Comparison of ENCODE assay signal across 8 mouse cellular contexts in the genomic region with DNA sequence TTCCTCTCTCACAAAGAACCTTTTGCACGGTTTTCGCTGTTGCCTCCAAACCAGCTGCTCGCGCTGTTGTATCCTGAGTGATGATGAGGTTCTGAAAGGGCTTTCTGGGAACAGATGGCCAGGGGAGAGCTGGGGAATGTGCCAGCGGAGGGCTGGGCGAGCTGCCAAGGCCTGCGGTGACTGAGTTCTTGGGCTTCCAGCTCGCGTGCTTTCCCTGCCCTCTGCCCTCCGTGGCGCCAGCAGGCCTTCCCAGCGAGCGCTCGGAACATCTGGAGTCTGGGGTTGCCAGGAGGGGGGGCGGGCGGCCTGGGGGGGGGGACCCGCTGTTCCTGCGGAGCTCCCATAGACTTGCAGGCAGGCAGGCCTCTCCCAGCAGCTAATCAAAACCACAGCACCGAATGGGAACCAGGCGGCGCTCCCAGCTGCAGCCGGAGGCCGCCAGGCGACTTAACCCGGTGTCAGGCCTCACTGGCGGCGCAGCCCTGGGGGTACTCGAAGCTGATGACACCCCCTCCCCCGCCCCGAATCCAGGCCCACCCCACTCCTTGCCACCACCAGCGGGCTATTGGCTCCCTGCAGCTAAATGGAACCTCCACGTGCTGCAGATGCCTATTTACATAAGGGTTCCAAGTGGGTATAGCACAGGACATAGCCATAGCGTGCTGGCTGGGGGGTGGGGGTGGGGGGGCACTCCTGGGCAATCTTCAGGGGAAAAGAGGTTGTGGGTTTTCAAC. TPM values are rescaled to one million over a fixed set of nuclear protein-coding genes. Genes with fewer than 3 reads are reported as not detected.
A peak's percentile ranks its signal among the peaks of the same experiment; 100 is the strongest.
DNase-seq lines count a peak whose midpoint lies in the region; ATAC-seq and TF ChIP-seq lines count a peak whose summit lies in the region.

No protein-coding gene starts in this region.

- H3K79me2 ChIP-seq in heart, adult 2 months (replicated peaks; ENCODE audit: control insufficient read depth, insufficient read depth, low read length) = no peaks in the 10 kb centered on the region

- peak; percentile 90 for ATAC-seq in embryonic facial prominence, embryonic 12.5 days (ENCODE audit: insufficient number of reproducible peaks, insufficient read depth, low FRiP score, low TSS enrichment)
- ATAC-seq in midbrain, embryonic 12.5 days (ENCODE audit: low FRiP score, low read depth) = peak; percentile 91

- H3K27me3 ChIP-seq in embryonic facial prominence, embryonic 12.5 days = 0 out of 2 replicates have a peak, but pooled peaks cover 2% of the 10 kb centered on the region
- H3K27me3 ChIP-seq in heart, adult 2 months (ENCODE audit: control insufficient read depth, insufficient read depth, low read length) = no peaks in the 10 kb centered on the region
- H3K27me3 ChIP-seq in kidney, adult 2 months (replicated peaks; ENCODE audit: control insufficient read depth, insufficient read depth, low read length) = no peaks in the 10 kb centered on the region
- H3K27me3 ChIP-seq in midbrain, embryonic 12.5 days = peaks cover 72% of the 10 kb centered on the region

- H3K4me2 ChIP-seq in embryonic facial prominence, embryonic 12.5 days (replicated peaks) = peak overlapping the region; percentile 44
- H3K4me2 ChIP-seq in midbrain, embryonic 12.5 days (replicated peaks) = peak overlapping the region; percentile 50

- H3K4me1 ChIP-seq in embryonic facial prominence, embryonic 12.5 days = peaks cover 78% of the 10 kb centered on the region
- H3K4me1 ChIP-seq in heart, adult 2 months (ENCODE audit: control insufficient read depth, insufficient read depth, low read length) = peaks cover 32% of the 10 kb centered on the region
- peaks cover 14% of the 10 kb centered on the region for H3K4me1 ChIP-seq in kidney, adult 2 months (ENCODE audit: control insufficient read depth, insufficient read depth, low read length)
- H3K4me1 ChIP-seq in midbrain, embryonic 12.5 days = peaks cover 79% of the 10 kb centered on the region

- peak overlapping the region; percentile 89 for H3K27ac ChIP-seq in embryonic facial prominence, embryonic 12.5 days
- peak overlapping the region; percentile 88 for H3K27ac ChIP-seq in heart, adult 2 months
- no peak overlapping the region for H3K27ac ChIP-seq in kidney, adult 2 months (ENCODE audit: insufficient read depth, low read depth, low read length)
- H3K27ac ChIP-seq in midbrain, embryonic 12.5 days (replicated peaks) = peak overlapping the region; percentile 85

- peak; percentile 39; the same call in 1 of the 2 replicates for TF ChIP-seq POLR2A in heart, adult 2 months (IDR thresholded peaks at IDR 0.05; ENCODE audit: insufficient read depth, low read depth, low read length)
- TF ChIP-seq POLR2A in kidney, adult 2 months (IDR thresholded peaks at IDR 0.05; ENCODE audit: low read depth, low read length) = no peak

- peak overlapping the region; percentile 1; the same call in 1 of the 2 replicates for H3K4me3 ChIP-seq in embryonic facial prominence, embryonic 12.5 days
- H3K4me3 ChIP-seq in heart, adult 2 months = peak overlapping the region; percentile 24; the same call in 1 of the 2 replicates
- no peak overlapping the region for H3K4me3 ChIP-seq in kidney, adult 2 months (ENCODE audit: insufficient read depth, low read depth, low read length)
- H3K4me3 ChIP-seq in midbrain, embryonic 12.5 days = peak overlapping the region; percentile 17; the same call in 1 of the 2 replicates

- no peaks in the 10 kb centered on the region for H3K9me3 ChIP-seq in embryonic facial prominence, embryonic 12.5 days
- H3K9me3 ChIP-seq in midbrain, embryonic 12.5 days = no peaks in the 10 kb centered on the region

- 0 out of 2 replicates have a peak overlapping the region, but pooled peaks have one; percentile 20 for H3K9ac ChIP-seq in embryonic facial prominence, embryonic 12.5 days
- H3K9ac ChIP-seq in heart, adult 2 months (ENCODE audit: low read depth, low read length) = peak overlapping the region; percentile 29; the same call in 1 of the 2 replicates
- peak overlapping the region; percentile 38; the same call in 1 of the 2 replicates for H3K9ac ChIP-seq in midbrain, embryonic 12.5 days (replicated peaks)

- peak; percentile 99 for DNase-seq in adrenal gland, postnatal 10 days
- peak; percentile 99 for DNase-seq in heart, adult 2 months
- peak; percentile 99 for DNase-seq in kidney, adult 2 months
- peak; percentile 98 for DNase-seq in left cerebral cortex, postnatal 4 days
- peak; percentile 9 for DNase-seq in spleen, adult 12 weeks (ENCODE audit: low spot score)
- DNase-seq in B cell, adult 2 months = no peak

- TF ChIP-seq CTCF in heart, adult 2 months (IDR thresholded peaks at IDR 0.05) = peak; percentile 67
- 0 out of 2 replicates have a peak, but pooled peaks have one; percentile 13 for TF ChIP-seq CTCF in kidney, adult 2 months (conservative IDR thresholded peaks at IDR 0.05; ENCODE audit: insufficient read depth, insufficient read length, low read depth, low read length)

- WGBS in embryonic facial prominence, embryonic 12.5 days = 1% methylated on average over 32 of the region's 33 CpGs
- WGBS in heart, adult 2 months = under 1% methylated on average over 33 of the region's 33 CpGs
- 1% methylated on average over 26 of the region's 33 CpGs for whole genome bisulfite sequencing in kidney, adult 2 months
- 2% methylated on average over 32 of the region's 33 CpGs for WGBS in midbrain, embryonic 12.5 days

- intact Hi-C loops in heart, adult 2 months (cut with DNase I) = loop anchor here (1.0 to 2.0 kb wide), 4 partner anchors 16 to 44 kb away; no protein-coding TSS in a partner anchor
- intact Hi-C loops in left cerebral cortex, postnatal 4 days (cut with DNase I) = no loop called here

- peak; percentile 99 for TF ChIP-seq EP300 in heart, adult 2 months (IDR thresholded peaks at IDR 0.05; ENCODE audit: insufficient read depth, low read depth, low read length)

- H3K36me3 ChIP-seq in embryonic facial prominence, embryonic 12.5 days = no peaks in the 10 kb centered on the region
- H3K36me3 ChIP-seq in heart, adult 2 months (ENCODE audit: control insufficient read depth, insufficient read depth, low read length) = peaks cover 12% of the 10 kb centered on the region
- no peaks in the 10 kb centered on the region for H3K36me3 ChIP-seq in kidney, adult 2 months (ENCODE audit: control insufficient read depth, insufficient read depth, low read length)
- no peaks in the 10 kb centered on the region for H3K36me3 ChIP-seq in midbrain, embryonic 12.5 days

RNA-seq across cellular contexts. Expression of a gene that starts 18.5 kb away (rescaled TPM):
- total RNA-seq in adrenal gland, postnatal 10 days (2021) = 1 to 10 TPM; 7.0 to 7.9 TPM
- 16.4 and 18.6 TPM in 2 replicates for polyA plus RNA-seq in embryonic facial prominence, embryonic 12.5 days (2016; fragmentation: Nextera tagmentation; extraction: Ambion mirVana)
- total RNA-seq in heart, adult 2 months (2021) = 10 to 100 TPM; 11.0 to 13.5 TPM
- polyA plus RNA-seq in heart, adult 2 months (2012; rRNA removed) = 9.3 and 12.7 TPM in 2 replicates
- 7.7 and 10.1 TPM in 2 replicates for polyA plus RNA-seq in kidney, adult 2 months (2012; rRNA removed)
- total RNA-seq in left cerebral cortex, postnatal 4 days (2021) = 1 to 10 TPM; 1.8 TPM
- 6.2 and 8.6 TPM in 2 replicates for polyA plus RNA-seq in midbrain, embryonic 12.5 days (2016; fragmentation: Nextera tagmentation; extraction: Ambion mirVana)

Comparison
In these comparisons a context has a peak if more than half of its experiments do, and no peak if none do; other contexts are left out.
1. DNase-seq: peak in adrenal gland, postnatal 10 days (single experiment), heart, adult 2 months (2 of 2), kidney, adult 2 months (single experiment), left cerebral cortex, postnatal 4 days (single experiment) and spleen, adult 12 weeks (single experiment); none in B cell, adult 2 months (0 of 2).
2. Peak in every context shown above with its lines, with median percentiles within 50 percentile points of each other: H3K9ac ChIP-seq.